Mouse (Mus musculus) heart, postnatal 0 days (tissue): Measurements from ENCODE around the gene Maea.

Experiments
- CTCF ChIP-seq: IDR thresholded peaks from 2 replicates; pipeline ENCODE4 v1.5.1; 2016; ENCODE audit warnings: antibody characterized with exemption, control low read depth, low read depth
- EP300 ChIP-seq: IDR thresholded peaks from 2 replicates; pipeline ENCODE4 v1.6.1; 2016; ENCODE audit warnings: antibody characterized with exemption, low read depth

- no peak for TF ChIP-seq EP300
- TF ChIP-seq CTCF = no peak
These were observed 12.3 kb downstream of the Maea start for GRCm38 (mm10) chr5:33347620-33348019.
